Mouse (Mus musculus): ENCODE measurements around the gene Pcgf2. TPM values are rescaled to one million over a fixed set of nuclear protein-coding genes. Genes with fewer than 3 reads are reported as not detected.

Pcgf2 gene
- total RNA-seq, 1 experiment: 20.1 TPM

- no peak for DNase-seq (ENCODE audit: low read depth, low spot score)
- Histone ChIP-seq H3K9me3 (ENCODE audit: control insufficient read depth, insufficient read depth, low read depth, low read length) (no peaks in the 10 kb centered on the region), H3K27ac (ENCODE audit: insufficient read depth, low read depth, low read length, poor library complexity, severe bottlenecking) (peak overlapping the region; percentile 84), H3K36me3 (ENCODE audit: control insufficient read depth, insufficient read depth, low read length, poor library complexity, severe bottlenecking) (peaks cover 81% of the 10 kb centered on the region), H3K4me3 (ENCODE audit: insufficient read depth in 1 of 2, low read depth in 1 of 2, low read length in 2 of 2, poor library complexity in 1 of 2, severe bottlenecking in 1 of 2) (peak overlapping the region; percentile 30 to 51; a peak in 3 of 4 replicates), H3K9ac (ENCODE audit: insufficient read depth, low read depth, low read length, poor library complexity, severe bottlenecking) (peak overlapping the region; percentile 59), H3K4me1 (ENCODE audit: control insufficient read depth in 2 of 2, insufficient read depth in 2 of 2, low read length in 2 of 2, poor library complexity in 1 of 2) (peaks cover 25 to 64% of the 10 kb centered on the region in 2 experiments)
- TF ChIP-seq HCFC1 (IDR thresholded peaks at IDR 0.05; ENCODE audit: borderline replicate concordance, insufficient read depth, low read length): no peak
- in situ Hi-C loops (cut with MboI; ENCODE audit: low sequenced_read_pairs in 2 of 2, unreplicated experiment in 2 of 2): no loop called here
These were observed 31.0 kb downstream of the Pcgf2 start for GRCm38 (mm10) chr11:97669268-97669667.

- in situ Hi-C loops (cut with MboI; ENCODE audit: low sequenced_read_pairs in 2 of 2, unreplicated experiment in 2 of 2): no loop called here
- Histone ChIP-seq H3K4me1 (ENCODE audit: control insufficient read depth in 2 of 2, insufficient read depth in 2 of 2, low read length in 2 of 2, poor library complexity in 1 of 2) (peaks cover 25 to 56% of the 10 kb centered on the region in 2 experiments), H3K4me3 (ENCODE audit: insufficient read depth in 1 of 2, low read depth in 1 of 2, low read length in 2 of 2, poor library complexity in 1 of 2, severe bottlenecking in 1 of 2) (peak overlapping the region in 1 of 2 experiments; percentile 51; a peak in 1 of 4 replicates), H3K36me3 (ENCODE audit: control insufficient read depth, insufficient read depth, low read length, poor library complexity, severe bottlenecking) (peaks cover 70% of the 10 kb centered on the region), H3K9ac (ENCODE audit: insufficient read depth, low read depth, low read length, poor library complexity, severe bottlenecking) (peak overlapping the region; percentile 41; the same call in 1 of the 2 replicates), H3K9me3 (ENCODE audit: control insufficient read depth, insufficient read depth, low read depth, low read length) (no peaks in the 10 kb centered on the region), H3K27ac (ENCODE audit: insufficient read depth, low read depth, low read length, poor library complexity, severe bottlenecking) (0 out of 2 replicates have a peak overlapping the region, but pooled peaks have one; percentile 27)
- DNase-seq (ENCODE audit: low read depth, low spot score): no peak
- TF ChIP-seq HCFC1 (IDR thresholded peaks at IDR 0.05; ENCODE audit: borderline replicate concordance, insufficient read depth, low read length): no peak
- TF ChIP-seq MAFK (IDR thresholded peaks at IDR 0.05; ENCODE audit: insufficient read depth, low read depth, low read length): no peak
- no peak for TF ChIP-seq ZC3H11A (IDR thresholded peaks at IDR 0.05; ENCODE audit: borderline replicate concordance, low read depth, low read length)
- TF ChIP-seq CHD2 (IDR thresholded peaks at IDR 0.05; ENCODE audit: low read depth, low read length): no peak
- TF ChIP-seq ZNF384 (IDR thresholded peaks at IDR 0.05; ENCODE audit: low read depth, low read length): no peak
These were observed 32.1 kb downstream of the Pcgf2 start for GRCm38 (mm10) chr11:97668160-97668559.

GRCm38 (mm10) chr11:97666794-97667193 is 33.5 kb downstream of the Pcgf2 start:
- Histone ChIP-seq H3K9ac (ENCODE audit: insufficient read depth, low read depth, low read length, poor library complexity, severe bottlenecking) (peak overlapping the region; percentile 76), H3K36me3 (ENCODE audit: control insufficient read depth, insufficient read depth, low read length, poor library complexity, severe bottlenecking) (peaks cover 56% of the 10 kb centered on the region), H3K27ac (ENCODE audit: insufficient read depth, low read depth, low read length, poor library complexity, severe bottlenecking) (peak overlapping the region; percentile 52), H3K9me3 (ENCODE audit: control insufficient read depth, insufficient read depth, low read depth, low read length) (no peaks in the 10 kb centered on the region), H3K4me1 (ENCODE audit: control insufficient read depth in 2 of 2, insufficient read depth in 2 of 2, low read length in 2 of 2, poor library complexity in 1 of 2) (peaks cover 15 to 43% of the 10 kb centered on the region in 2 experiments), H3K4me3 (ENCODE audit: insufficient read depth in 1 of 2, low read depth in 1 of 2, low read length in 2 of 2, poor library complexity in 1 of 2, severe bottlenecking in 1 of 2) (peak overlapping the region; percentile 6 to 91; a peak in 3 of 4 replicates)
- no peak for DNase-seq (ENCODE audit: low read depth, low spot score)
- in situ Hi-C loops (cut with MboI; ENCODE audit: low sequenced_read_pairs in 2 of 2, unreplicated experiment in 2 of 2): no loop called here
- no peak for TF ChIP-seq CHD2 (IDR thresholded peaks at IDR 0.05; ENCODE audit: low read depth, low read length)
- no peak for TF ChIP-seq ZC3H11A (IDR thresholded peaks at IDR 0.05; ENCODE audit: borderline replicate concordance, low read depth, low read length)
- no peak for TF ChIP-seq HCFC1 (IDR thresholded peaks at IDR 0.05; ENCODE audit: borderline replicate concordance, insufficient read depth, low read length)
- no peak for TF ChIP-seq ZNF384 (IDR thresholded peaks at IDR 0.05; ENCODE audit: low read depth, low read length)
- TF ChIP-seq MAFK (IDR thresholded peaks at IDR 0.05; ENCODE audit: insufficient read depth, low read depth, low read length): no peak

GRCm38 (mm10) chr11:97666221-97666620 is 34.1 kb downstream of the Pcgf2 start:
- Histone ChIP-seq H3K27ac (ENCODE audit: insufficient read depth, low read depth, low read length, poor library complexity, severe bottlenecking) (peak overlapping the region; percentile 100; the same call in 1 of the 2 replicates), H3K9me3 (ENCODE audit: control insufficient read depth, insufficient read depth, low read depth, low read length) (no peaks in the 10 kb centered on the region), H3K4me1 (ENCODE audit: control insufficient read depth in 2 of 2, insufficient read depth in 2 of 2, low read length in 2 of 2, poor library complexity in 1 of 2) (peaks cover 11 to 41% of the 10 kb centered on the region in 2 experiments), H3K4me3 (ENCODE audit: insufficient read depth in 1 of 2, low read depth in 1 of 2, low read length in 2 of 2, poor library complexity in 1 of 2, severe bottlenecking in 1 of 2) (peak overlapping the region; percentile 86 to 91), H3K36me3 (ENCODE audit: control insufficient read depth, insufficient read depth, low read length, poor library complexity, severe bottlenecking) (peaks cover 51% of the 10 kb centered on the region), H3K9ac (ENCODE audit: insufficient read depth, low read depth, low read length, poor library complexity, severe bottlenecking) (peak overlapping the region; percentile 96; the same call in 1 of the 2 replicates)
- TF ChIP-seq ZC3H11A (IDR thresholded peaks at IDR 0.05; ENCODE audit: borderline replicate concordance, low read depth, low read length) (no peak), MAFK (IDR thresholded peaks at IDR 0.05; ENCODE audit: insufficient read depth, low read depth, low read length) (no peak), ZNF384 (IDR thresholded peaks at IDR 0.05; ENCODE audit: low read depth, low read length) (no peak)
- in situ Hi-C loops (cut with MboI; ENCODE audit: low sequenced_read_pairs in 2 of 2, unreplicated experiment in 2 of 2): no loop called here
- DNase-seq (ENCODE audit: low read depth, low spot score): no peak

GRCm38 (mm10) chr11:97665431-97665830 is 34.9 kb downstream of the Pcgf2 start:
- TF ChIP-seq ZC3H11A (IDR thresholded peaks at IDR 0.05; ENCODE audit: borderline replicate concordance, low read depth, low read length) (no peak), CHD2 (IDR thresholded peaks at IDR 0.05; ENCODE audit: low read depth, low read length) (no peak), MAFK (IDR thresholded peaks at IDR 0.05; ENCODE audit: insufficient read depth, low read depth, low read length) (no peak), ZNF384 (IDR thresholded peaks at IDR 0.05; ENCODE audit: low read depth, low read length) (no peak)
- Histone ChIP-seq H3K9me3 (ENCODE audit: control insufficient read depth, insufficient read depth, low read depth, low read length) (no peaks in the 10 kb centered on the region), H3K4me3 (ENCODE audit: insufficient read depth in 1 of 2, low read depth in 1 of 2, low read length in 2 of 2, poor library complexity in 1 of 2, severe bottlenecking in 1 of 2) (peak overlapping the region; percentile 86 to 91), H3K4me1 (ENCODE audit: control insufficient read depth in 2 of 2, insufficient read depth in 2 of 2, low read length in 2 of 2, poor library complexity in 1 of 2) (peaks cover 14 to 36% of the 10 kb centered on the region in 2 experiments), H3K27ac (ENCODE audit: insufficient read depth, low read depth, low read length, poor library complexity, severe bottlenecking) (peak overlapping the region; percentile 100; the same call in 1 of the 2 replicates), H3K9ac (ENCODE audit: insufficient read depth, low read depth, low read length, poor library complexity, severe bottlenecking) (peak overlapping the region; percentile 96), H3K36me3 (ENCODE audit: control insufficient read depth, insufficient read depth, low read length, poor library complexity, severe bottlenecking) (peaks cover 46% of the 10 kb centered on the region)
- in situ Hi-C loops (cut with MboI; ENCODE audit: low sequenced_read_pairs in 2 of 2, unreplicated experiment in 2 of 2): no loop called here
- no peak for DNase-seq (ENCODE audit: low read depth, low spot score)
